Mouse (Mus musculus) adrenal gland, adult 2 months (tissue): ENCODE results near the gene Gars. TPM values are rescaled to one million over a fixed set of nuclear protein-coding genes. Genes with fewer than 3 reads are reported as not detected.

Experiments used
- DNase-seq: peaks from one replicate; pipeline ENCODE4 v3.0.0; 2021
- polyA plus RNA-seq: library from polyadenylated mRNA; depleted of rRNA; stranded (reverse); fragments of >200 nt; gene quantifications from 2 replicates; pipeline ENCODE4 v1.2.3, GENCODE M21; 2012
- total RNA-seq, 2 experiments: library from RNA; stranded (reverse); gene quantifications; 2 replicates each; pipeline ENCODE4 v1.2.3; 2021

Gene Gars
- total and polyA plus RNA-seq, 3 experiments = 32.1 to 92.2 (median 78.6) TPM

DNA sequence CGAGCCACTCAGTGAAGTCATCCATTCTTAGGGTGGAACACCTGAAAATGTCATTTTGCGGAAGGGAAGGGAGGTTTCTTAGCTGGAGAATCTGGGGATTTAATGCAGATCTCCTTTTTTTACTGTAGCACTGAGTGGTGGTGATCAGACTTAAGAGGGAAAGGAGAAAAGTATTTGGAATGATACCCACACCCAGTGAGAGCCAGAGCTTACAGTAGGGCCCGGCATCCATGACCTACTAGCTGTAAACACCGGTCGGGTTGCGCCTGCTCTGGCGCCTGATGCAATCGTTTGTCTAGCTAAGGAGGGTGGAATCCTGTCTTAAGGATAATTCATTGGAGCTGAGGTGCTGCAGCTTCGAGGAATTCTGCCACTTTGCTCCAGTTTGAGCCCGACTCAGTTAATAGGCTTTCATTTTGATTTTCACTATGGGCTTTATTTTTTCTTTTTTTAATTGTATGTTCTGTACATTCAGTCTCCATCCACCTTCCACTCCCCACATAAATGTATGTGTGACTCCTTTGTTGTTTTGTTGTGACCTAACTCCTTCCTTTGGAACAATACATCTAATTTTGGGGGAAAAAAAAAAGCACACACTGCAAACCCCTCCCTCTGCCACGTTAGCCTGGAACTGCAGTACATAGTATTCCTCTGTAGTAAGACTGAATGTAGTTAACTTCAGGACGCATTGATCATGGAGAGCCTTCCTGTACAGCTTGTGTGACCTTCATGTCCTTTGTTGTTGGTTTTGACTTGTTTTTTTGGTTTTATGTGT, 1.1 kb downstream of the Gars start:
- DNase-seq = peak; percentile 27

- DNase-seq = no peak
These were observed 1.6 kb downstream of the Gars start for GRCm38 (mm10) chr6:55039446-55039783.

- DNase-seq = no peak
These were observed 2.2 kb downstream of the Gars start for GRCm38 (mm10) chr6:55040031-55040430.

DNA sequence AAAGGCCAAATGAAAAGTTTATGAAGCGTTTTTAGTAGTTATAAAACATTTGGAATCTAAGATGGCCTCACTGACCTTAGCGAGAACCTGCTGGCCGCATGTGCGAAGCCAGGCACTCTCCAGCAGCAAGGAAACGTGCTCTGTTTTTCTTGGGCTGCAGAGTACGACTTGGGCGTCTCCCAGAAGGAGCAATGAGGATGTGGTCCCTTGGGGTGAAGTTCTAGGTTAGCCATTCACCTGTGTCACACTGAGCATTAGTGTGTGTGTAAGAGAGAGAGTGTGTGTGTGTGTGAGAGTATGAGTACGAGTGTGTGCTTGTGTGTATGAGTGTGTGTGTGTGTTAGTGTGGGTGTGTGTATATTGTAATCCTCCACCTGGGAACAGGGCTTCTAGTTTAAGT, 5.4 kb downstream of the Gars start:
- no peak for DNase-seq

GRCm38 (mm10) chr6:55044542-55044941, 6.7 kb downstream of the Gars start:
- no peak for DNase-seq

GRCm38 (mm10) chr6:55045326-55045725, 7.5 kb downstream of the Gars start:
- DNase-seq = no peak

GRCm38 (mm10) chr6:55049186-55049585, 11.4 kb downstream of the Gars start:
- DNase-seq = peak; percentile 7

GRCm38 (mm10) chr6:55054491-55054890, 16.7 kb downstream of the Gars start:
- peak; percentile 29 for DNase-seq

DNA sequence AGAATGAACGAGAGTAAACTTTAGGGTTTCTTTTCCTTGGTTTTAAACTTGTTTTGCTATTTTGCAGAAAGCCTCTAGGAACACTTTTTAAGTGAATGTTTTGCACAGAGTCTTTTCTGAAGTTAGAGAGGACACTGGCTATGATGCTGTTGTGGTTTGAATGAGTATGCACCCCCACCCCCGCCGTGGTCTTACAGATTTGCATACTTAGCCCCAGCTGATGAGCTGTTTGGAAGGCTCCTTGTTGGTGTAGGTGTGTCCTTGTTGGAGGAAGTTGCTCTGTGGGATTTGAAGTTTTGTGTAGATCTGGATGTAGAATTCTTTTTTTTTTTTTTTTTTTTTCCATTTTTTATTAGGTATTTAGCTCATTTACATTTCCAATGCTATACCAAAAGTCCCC, 19.6 kb downstream of the Gars start:
- no peak for DNase-seq

DNA sequence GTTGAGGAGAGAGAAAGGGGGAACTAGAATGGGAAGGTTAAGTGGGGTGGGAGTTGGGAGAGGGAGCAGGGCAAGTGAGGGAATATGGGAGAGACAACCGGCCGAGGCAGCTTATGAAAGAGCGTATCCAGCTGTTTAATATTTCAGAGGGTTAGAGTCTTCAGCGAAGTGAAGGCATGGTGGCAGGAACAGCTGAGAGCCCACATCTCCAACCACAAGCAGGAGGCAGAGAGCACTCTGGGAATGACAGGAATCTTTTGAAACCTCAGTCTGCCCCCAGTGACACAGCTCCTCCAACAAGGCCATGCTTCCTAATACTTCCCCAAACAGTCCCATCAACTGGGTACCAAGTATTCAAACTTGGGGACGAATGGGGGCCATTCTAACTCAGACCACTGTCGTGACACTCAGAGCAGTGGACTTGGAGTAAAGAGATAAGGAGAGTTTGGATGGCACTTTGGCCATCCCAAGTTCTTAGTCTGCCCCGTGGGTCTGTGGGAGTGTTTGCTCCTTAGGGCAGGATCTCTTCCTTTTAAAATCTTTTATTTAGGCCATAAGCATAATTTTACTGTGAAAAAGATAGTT, 22.5 kb downstream of the Gars start:
- DNase-seq = no peak

- DNase-seq = no peak
These were observed 23.5 kb downstream of the Gars start for GRCm38 (mm10) chr6:55061328-55061727.

DNA sequence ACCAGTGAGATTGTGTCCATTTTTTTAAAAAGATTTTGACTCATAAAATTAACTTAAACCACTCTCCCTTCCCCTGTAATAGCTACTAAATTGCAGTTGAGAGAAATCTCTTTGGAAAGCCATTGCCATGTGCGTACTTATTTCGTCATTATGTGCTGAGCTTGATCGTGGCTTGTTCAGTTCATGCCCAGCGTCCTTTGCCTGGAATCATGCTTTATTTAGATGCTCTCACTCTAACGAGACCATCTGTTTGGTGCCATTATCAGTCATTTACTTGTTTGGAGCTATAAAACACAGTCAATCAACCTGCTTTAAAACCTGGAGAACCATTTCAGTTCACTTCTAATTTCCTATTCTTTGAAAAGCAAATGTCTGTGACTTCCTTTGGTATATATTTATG, 24.4 kb downstream of the Gars start:
- no peak for DNase-seq

GRCm38 (mm10) chr6:55063793-55064476, 26.1 kb downstream of the Gars start:
- DNase-seq = no peak

GRCm38 (mm10) chr6:55064477-55064827, 26.6 kb downstream of the Gars start:
- no peak for DNase-seq

- no peak for DNase-seq
These were observed 28.1 kb downstream of the Gars start for GRCm38 (mm10) chr6:55065903-55066302.

DNA sequence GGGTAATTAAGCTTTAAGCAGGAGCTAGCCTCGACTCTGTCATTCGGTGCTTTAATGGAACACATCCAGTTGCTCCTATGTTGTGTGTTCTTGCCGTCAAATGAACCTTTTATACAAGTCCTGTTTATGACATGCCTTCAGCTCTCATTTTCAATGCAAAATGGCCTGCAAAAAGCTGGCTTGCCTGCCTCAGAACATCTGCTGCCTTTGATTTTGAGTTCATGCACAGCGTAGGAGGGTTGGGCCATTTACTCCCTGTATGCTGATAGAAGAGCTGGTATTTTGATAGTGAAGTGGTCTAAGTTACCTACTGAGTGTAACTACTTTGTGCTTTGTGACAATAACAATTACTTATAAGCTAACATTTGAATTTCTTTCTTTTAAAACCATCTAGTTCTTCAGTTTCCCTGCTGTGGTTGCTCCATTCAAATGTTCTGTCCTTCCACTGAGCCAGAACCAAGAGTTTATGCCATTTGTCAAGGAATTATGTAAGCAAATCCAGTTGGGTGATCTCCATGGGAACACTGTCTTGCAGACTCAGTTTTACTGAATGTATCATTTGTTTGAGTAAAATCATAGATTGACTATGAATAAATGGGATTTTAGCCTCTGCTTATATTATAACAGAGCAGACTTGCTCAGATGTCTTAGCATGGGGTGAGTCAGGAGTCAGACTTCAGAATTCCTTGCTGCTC, 38.9 kb downstream of the Gars start:
- no peak for DNase-seq

GRCm38 (mm10) chr6:55081379-55081778, 43.6 kb downstream of the Gars start:
- no peak for DNase-seq

GRCm38 (mm10) chr6:55082261-55083051, 44.6 kb downstream of the Gars start:
- no peak for DNase-seq

DNA sequence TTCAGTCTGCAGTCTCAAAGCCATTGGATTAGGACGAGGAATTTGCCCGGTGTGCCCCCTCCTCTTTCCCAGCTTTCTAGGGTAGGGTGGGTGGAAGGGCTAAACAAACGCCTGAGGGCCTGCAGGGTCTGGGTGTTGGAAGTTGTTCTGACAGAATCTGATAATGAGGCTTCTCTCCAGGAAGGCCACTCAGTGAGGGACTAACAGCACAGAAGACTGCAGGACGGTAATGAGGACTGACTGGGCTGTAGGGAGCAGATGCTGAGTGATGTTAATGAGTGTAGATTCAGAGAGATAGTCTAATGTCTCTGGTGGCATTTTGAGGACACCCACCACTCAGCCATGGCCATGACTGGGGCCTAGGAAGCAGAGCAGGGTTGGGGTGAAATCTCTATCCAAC, 49.5 kb downstream of the Gars start:
- DNase-seq = no peak

DNA sequence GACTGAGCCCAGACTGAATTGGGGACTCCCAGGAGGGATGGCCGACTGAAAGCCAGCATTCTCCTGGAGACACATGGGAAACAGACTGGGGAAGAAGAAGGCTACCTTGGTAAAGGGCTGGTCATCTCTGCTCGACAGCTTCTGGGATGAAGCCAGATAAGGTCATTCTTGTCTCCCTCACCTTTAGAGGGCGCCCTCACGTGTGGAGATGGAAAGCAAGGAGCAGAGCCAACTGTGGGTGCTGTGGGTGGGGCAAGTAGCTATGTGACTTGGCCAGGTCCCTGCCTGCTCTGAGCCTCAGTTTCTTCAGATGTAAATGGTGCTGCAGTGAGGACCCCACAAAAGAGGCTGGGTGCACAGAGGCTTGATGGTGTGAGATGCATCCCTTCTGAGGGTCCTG, 52.8 kb downstream of the Gars start:
- DNase-seq = peak; percentile 12

DNA sequence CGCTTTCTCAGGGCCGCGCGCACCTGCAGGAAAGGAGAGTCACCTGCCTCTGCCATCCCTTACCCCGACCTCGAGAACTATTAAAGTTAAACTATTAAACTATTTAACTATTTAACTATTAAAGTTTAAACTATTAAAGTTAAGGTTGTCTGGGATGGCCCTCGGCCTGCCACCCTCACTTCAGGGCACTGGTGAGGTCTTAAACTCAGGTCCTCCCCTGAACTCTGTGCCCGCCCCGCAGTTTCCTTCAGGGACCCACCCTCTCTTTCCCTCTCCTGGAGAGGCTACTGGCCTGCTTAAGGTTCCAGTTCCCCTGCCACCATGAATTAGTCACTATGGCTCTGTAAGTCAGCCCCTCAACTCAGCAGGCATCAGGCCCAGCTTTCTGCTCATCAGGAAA, 53.6 kb downstream of the Gars start:
- DNase-seq = no peak
